Mouse (Mus musculus): ENCODE measurements around the gene Gm26657. TPM values are rescaled to one million over a fixed set of nuclear protein-coding genes. Genes with fewer than 3 reads are reported as not detected.

Gene Gm26657
- total RNA-seq, 2 experiments from 2014 or later = not detected

- no peak for DNase-seq
Measured at GRCm38 (mm10) chr4:56757693-56758092, 17.8 kb downstream of the Gm26657 start.

- no peak for DNase-seq
Measured at GRCm38 (mm10) chr4:56767861-56768284, 28.0 kb downstream of the Gm26657 start.

- no peak for DNase-seq
Measured at GRCm38 (mm10) chr4:56768913-56769312, 29.0 kb downstream of the Gm26657 start.

- no peak for DNase-seq
Measured at GRCm38 (mm10) chr4:56771065-56771464, 31.2 kb downstream of the Gm26657 start.

Other genes starting within 250 kb of the Gm26657 start
- not detected for gene Actl7b, start 1.4 kb downstream of the Gm26657 start, total RNA-seq (2021)
- gene Actl7a, start 3.3 kb downstream of the Gm26657 start, total RNA-seq (2021) = not detected
- gene Elp1, start 62.3 kb downstream of the Gm26657 start, total RNA-seq (2021) = 10 to 100 TPM; 19.4 to 20.5 TPM
- gene Fam206a, start 62.3 kb downstream of the Gm26657 start, total RNA-seq (2021) = 1 to 10 TPM; 1.7 TPM
- 10 to 100 TPM in 1 of 2 experiments, 1 to 10 TPM in 1; 9.9 to 11.7 TPM for gene Ctnnal1, start 125.1 kb downstream of the Gm26657 start, total RNA-seq (2021)
- gene Tmem245, start 207.4 kb downstream of the Gm26657 start, total RNA-seq (2021) = 10 to 100 TPM; 17.1 to 19.2 TPM

All from gastrocnemius, postnatal 25 days (tissue).